Comparison of ENCODE assay signal across 35 mouse cellular contexts in the genomic region with DNA sequence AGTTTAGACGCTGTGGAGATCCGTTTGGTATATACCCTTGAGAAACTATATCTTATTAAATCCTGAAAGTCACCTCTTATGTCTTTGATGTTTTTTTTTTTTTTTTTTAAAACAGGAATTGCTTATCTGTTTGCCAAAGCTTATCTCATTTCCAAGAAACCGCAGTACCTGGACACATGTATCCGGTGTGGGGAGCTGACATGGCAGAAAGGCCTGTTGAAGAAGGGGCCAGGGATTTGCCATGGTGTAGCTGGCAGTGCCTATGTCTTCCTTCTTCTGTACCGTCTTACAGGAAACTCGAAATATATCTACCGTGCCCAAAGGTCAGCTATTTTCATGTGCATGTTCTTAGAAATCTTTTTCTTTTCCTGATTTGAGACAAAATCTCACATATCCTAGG. TPM values are rescaled to one million over a fixed set of nuclear protein-coding genes. Genes with fewer than 3 reads are reported as not detected.
DNase-seq lines count a peak whose midpoint lies in the region; ATAC-seq and TF ChIP-seq lines count a peak whose summit lies in the region.
"Had no signal": no experiment of that assay in that cellular context is flagged by ENCODE, and none has a peak within 500 bp of the region (broad histone marks: within the 10 kb centered on the region; RNA-seq: fewer than 3 reads in every experiment).

No protein-coding gene starts in this region.

- WGBS in liver, postnatal 0 days (ENCODE audit: insufficient replicate concordance): 58% methylated on average over 7 of the region's 7 CpGs
- WGBS in liver, embryonic 14.5 days (ENCODE audit: insufficient replicate concordance): 49% methylated on average over 7 of the region's 7 CpGs

- H3K36me3 ChIP-seq in liver, postnatal 0 days (replicated peaks; ENCODE audit: insufficient read depth, low read length): no peaks in the 10 kb centered on the region
- peaks cover 0 to 32% of the 10 kb centered on the region in 2 experiments; a peak in 2 of 4 replicates for H3K36me3 ChIP-seq in MEL (ENCODE audit: control insufficient read depth in 1 of 2, insufficient read depth in 2 of 2, low read length in 2 of 2)
- H3K36me3 ChIP-seq in liver, embryonic 14.5 days (replicated peaks; ENCODE audit: control insufficient read depth, insufficient read depth, low read depth): no peaks in the 10 kb centered on the region
- H3K36me3 ChIP-seq: embryonic facial prominence, embryonic 10.5 days; embryonic facial prominence, embryonic 13.5 days; heart, embryonic 10.5 days; hindbrain, embryonic 10.5 days had no signal

- DNase-seq in liver: peak; percentile 55
- no peak for DNase-seq in liver, postnatal 0 days
- DNase-seq in MEL (ENCODE audit: low read depth, low spot score): peak; percentile 34
- no peak for DNase-seq in liver, embryonic 14.5 days (ENCODE audit: low read depth in 3 of 3, low spot score in 3 of 3)
- DNase-seq in gastrocnemius, postnatal 10 days: no peak
- no peak for DNase-seq in cerebellum, adult 9-11 months
- DNase-seq: adrenal gland, adult 2 months; adrenal gland, postnatal 14 days; cerebellum, adult 11 months; cerebellum, adult 2 months; cerebellum, postnatal 10 days; cerebellum, postnatal 36 days; embryo, embryonic 11 days; forebrain, postnatal 0 days; gastrocnemius, postnatal 36 days; heart, adult 2 months had no signal

- no peak overlapping the region for H3K4me2 ChIP-seq in liver, postnatal 0 days (ENCODE audit: low read depth, low read length)
- peak overlapping the region; percentile 64 for H3K4me2 ChIP-seq in liver, embryonic 14.5 days (ENCODE audit: low read depth)
- H3K4me2 ChIP-seq: embryonic facial prominence, embryonic 13.5 days; hindbrain, embryonic 14.5 days had no signal

- no peak for ATAC-seq in liver, postnatal 0 days
- ATAC-seq in liver, embryonic 14.5 days (ENCODE audit: insufficient read depth): no peak
- ATAC-seq: forebrain, embryonic 14.5 days; forebrain, postnatal 0 days; hindbrain, postnatal 0 days; inflammation-experienced regulatory T-cells, adult 6 months; intestine, embryonic 16.5 days had no signal

- no peak overlapping the region for H3K27ac ChIP-seq in liver, postnatal 0 days (ENCODE audit: low read depth)
- no peak overlapping the region for H3K27ac ChIP-seq in MEL (ENCODE audit: control insufficient read depth, low read depth, low read length)
- H3K27ac ChIP-seq in liver, embryonic 14.5 days: peak overlapping the region; percentile 81; the same call in 1 of the 2 replicates
- H3K27ac ChIP-seq: embryonic facial prominence, embryonic 10.5 days; embryonic facial prominence, embryonic 13.5 days; heart, adult 2 months; heart, embryonic 10.5 days; hindbrain, embryonic 10.5 days; hindbrain, embryonic 14.5 days; hindbrain, postnatal 0 days had no signal

- TF ChIP-seq RAD21 in MEL (IDR thresholded peaks at IDR 0.05; ENCODE audit: low read depth, low read length): no peak

- TF ChIP-seq EP300 in liver, postnatal 0 days (IDR thresholded peaks at IDR 0.05; ENCODE audit: low read depth): no peak
- peak; percentile 39 to 73; a peak in 3 of 4 replicates for TF ChIP-seq EP300 in MEL (IDR thresholded peaks at IDR 0.05; ENCODE audit: low read depth in 1 of 2, low read length in 2 of 2)
- TF ChIP-seq EP300 in liver, embryonic 14.5 days (IDR thresholded peaks at IDR 0.05; ENCODE audit: low read depth): peak; percentile 18; the same call in 1 of the 2 replicates

- no peak for TF ChIP-seq CTCF in liver, postnatal 0 days (IDR thresholded peaks at IDR 0.05; ENCODE audit: low read depth)
- TF ChIP-seq CTCF in MEL (IDR thresholded peaks at IDR 0.05 in 2 of 3, conservative IDR thresholded peaks at IDR 0.05 in 1 of 3; ENCODE audit: control insufficient read depth in 1 of 3, insufficient read depth in 1 of 3, low read depth in 2 of 3, low read length in 3 of 3, poor library complexity in 1 of 3, severe bottlenecking in 1 of 3): no peak
- TF ChIP-seq CTCF in liver, embryonic 14.5 days (IDR thresholded peaks at IDR 0.05; ENCODE audit: low read depth): no peak

- H3K79me2 ChIP-seq in MEL (ENCODE audit: control insufficient read depth, insufficient read depth, low read length, poor library complexity): no peaks in the 10 kb centered on the region

- H3K27me3 ChIP-seq in liver, postnatal 0 days (ENCODE audit: insufficient read depth, low read length): no peaks in the 10 kb centered on the region
- no peaks in the 10 kb centered on the region for H3K27me3 ChIP-seq in MEL (ENCODE audit: control insufficient read depth in 1 of 2, insufficient read depth in 2 of 2, low read length in 2 of 2)
- H3K27me3 ChIP-seq in liver, embryonic 14.5 days (ENCODE audit: control insufficient read depth, insufficient read depth, low read length): no peaks in the 10 kb centered on the region
- H3K27me3 ChIP-seq: embryonic facial prominence, embryonic 13.5 days had no signal

- no peak for TF ChIP-seq POLR2A in MEL (IDR thresholded peaks at IDR 0.05; ENCODE audit: control insufficient read depth in 1 of 2, insufficient read depth in 1 of 2, low read depth in 1 of 2, low read length in 2 of 2, poor library complexity in 1 of 2)

- no peak overlapping the region for H3K4me3 ChIP-seq in liver, postnatal 0 days (ENCODE audit: low read depth, low read length)
- no peak overlapping the region for H3K4me3 ChIP-seq in MEL (ENCODE audit: control insufficient read depth in 1 of 2, insufficient read depth in 1 of 2, low read depth in 2 of 2, low read length in 2 of 2)
- H3K4me3 ChIP-seq in liver, embryonic 14.5 days (ENCODE audit: insufficient read depth in 1 of 2, low read depth in 2 of 2, low read length in 2 of 2): no peak overlapping the region
- H3K4me3 ChIP-seq: embryonic facial prominence, embryonic 10.5 days; embryonic facial prominence, embryonic 13.5 days; heart, adult 2 months; heart, embryonic 10.5 days; hindbrain, embryonic 10.5 days had no signal

- no peaks in the 10 kb centered on the region for H3K9me3 ChIP-seq in liver, postnatal 0 days (ENCODE audit: low read length)
- H3K9me3 ChIP-seq in MEL (replicated peaks; ENCODE audit: insufficient read depth, low read length): no peaks in the 10 kb centered on the region
- no peaks in the 10 kb centered on the region for H3K9me3 ChIP-seq in liver, embryonic 14.5 days (ENCODE audit: control insufficient read depth, low read length)
- H3K9me3 ChIP-seq: embryonic facial prominence, embryonic 10.5 days; embryonic facial prominence, embryonic 13.5 days; heart, embryonic 10.5 days; hindbrain, embryonic 10.5 days had no signal

- no peaks in the 10 kb centered on the region for H3K4me1 ChIP-seq in liver, postnatal 0 days (ENCODE audit: insufficient read depth)
- peaks cover 12 to 21% of the 10 kb centered on the region in 2 experiments for H3K4me1 ChIP-seq in MEL (ENCODE audit: control insufficient read depth in 1 of 2, insufficient read depth in 2 of 2, low read length in 2 of 2)
- peaks cover 18 to 20% of the 10 kb centered on the region in 2 experiments for H3K4me1 ChIP-seq in liver, embryonic 14.5 days (replicated peaks; ENCODE audit: control insufficient read depth in 2 of 2, insufficient read depth in 2 of 2, low read length in 1 of 2)
- H3K4me1 ChIP-seq: embryonic facial prominence, embryonic 10.5 days; embryonic facial prominence, embryonic 13.5 days; heart, embryonic 10.5 days; hindbrain, embryonic 10.5 days had no signal

- no peak overlapping the region for H3K9ac ChIP-seq in liver, postnatal 0 days (replicated peaks)
- H3K9ac ChIP-seq in MEL (ENCODE audit: control insufficient read depth, low read depth, low read length, poor library complexity, severe bottlenecking): no peak overlapping the region
- H3K9ac ChIP-seq in liver, embryonic 14.5 days (replicated peaks): no peak overlapping the region
- H3K9ac ChIP-seq: embryonic facial prominence, embryonic 13.5 days; forebrain, postnatal 0 days; hindbrain, embryonic 14.5 days had no signal

TF ChIP-seq in MEL, 35 proteins besides CTCF, POLR2A, EP300 and RAD21 (continues in another document):
- TF ChIP-seq RCOR1 (IDR thresholded peaks at IDR 0.05; ENCODE audit: low read depth, low read length): peak; percentile 68
- TF ChIP-seq BHLHE40 (IDR thresholded peaks at IDR 0.05; ENCODE audit: borderline replicate concordance, low read depth, low read length): no peak
- TF ChIP-seq ELF1 (IDR thresholded peaks at IDR 0.05; ENCODE audit: low read depth, low read length): no peak
- no peak for TF ChIP-seq JUND (IDR thresholded peaks at IDR 0.05; ENCODE audit: low read depth, low read length)

RNA-seq across cellular contexts. Expression of a gene that starts 1.1 kb away (rescaled TPM):
- 1.4 and 1.9 TPM in 2 replicates for polyA plus RNA-seq in liver, postnatal 0 days (2015; fragmentation: Nextera tagmentation; extraction: Ambion mirVana)
- total RNA-seq in MEL (2012; rRNA removed): not detected in 2 replicates
- polyA plus RNA-seq in MEL (2012; ENCODE audit: insufficient read depth in 1 of 2, insufficient read length in 2 of 2, low read depth in 1 of 2, low replicate concordance in 2 of 2, missing spikeins in 1 of 2): not detected
- polyA plus RNA-seq in liver, embryonic 14.5 days (2012; rRNA removed): 0.41 and 1.5 TPM in 2 replicates
- polyA plus RNA-seq in liver, embryonic 14.5 days (2014; fragmentation: Nextera tagmentation; extraction: Ambion mirVana): 4.4 and 5.3 TPM in 2 replicates
- total RNA-seq in gastrocnemius, postnatal 10 days (2021): not detected
- total RNA-seq: adrenal gland, adult 2 months; adrenal gland, postnatal 14 days; adrenal gland, postnatal 4 days; ES-E14; forebrain, postnatal 0 days; gastrocnemius, adult 8-10 months; gastrocnemius, postnatal 36 days; granulocyte monocyte progenitor cell, adult 5-6 weeks; heart, adult 2 months; heart, postnatal 25 days; hindbrain, postnatal 0 days had no signal
- polyA plus RNA-seq: adrenal gland, adult 2 months; cerebellum, adult 2 months; cortical plate, adult 2 months; embryonic facial prominence, embryonic 10.5 days; embryonic facial prominence, embryonic 13.5 days; forebrain, embryonic 11.5 days; forebrain, embryonic 14.5 days; forebrain, postnatal 0 days; frontal cortex, adult 2 months; heart, adult 2 months; heart, embryonic 10.5 days; heart, postnatal 0 days; hindbrain, embryonic 10.5 days; hindbrain, embryonic 14.5 days; hindbrain, postnatal 0 days; intestine, embryonic 16.5 days had no signal

RNA-seq across cellular contexts. Expression of a gene that starts 14.7 kb away (rescaled TPM):
- 4.8 and 5.9 TPM in 2 replicates for polyA plus RNA-seq in liver, postnatal 0 days (2015; fragmentation: Nextera tagmentation; extraction: Ambion mirVana)
- 10.7 and 11.1 TPM in 2 replicates for total RNA-seq in MEL (2012; rRNA removed)
- polyA plus RNA-seq in MEL (2012; ENCODE audit: insufficient read depth in 1 of 2, insufficient read length in 2 of 2, low read depth in 1 of 2, low replicate concordance in 2 of 2, missing spikeins in 1 of 2): 10 to 100 TPM in 1 of 2 experiments, not detected in 1; 36.6 TPM
- polyA plus RNA-seq in liver, embryonic 14.5 days (2012; rRNA removed): 16.9 and 18.2 TPM in 2 replicates
- 21.6 and 23.5 TPM in 2 replicates for polyA plus RNA-seq in liver, embryonic 14.5 days (2014; fragmentation: Nextera tagmentation; extraction: Ambion mirVana)
- 1 to 10 TPM; 3.1 to 3.4 TPM for total RNA-seq in gastrocnemius, postnatal 10 days (2021)

RNA-seq across cellular contexts. Expression of a gene that starts 25.7 kb away (rescaled TPM):
- 0.44 and 0.74 TPM in 2 replicates for polyA plus RNA-seq in liver, postnatal 0 days (2015; fragmentation: Nextera tagmentation; extraction: Ambion mirVana)
- total RNA-seq in MEL (2012; rRNA removed): 0.85 and 1.1 TPM in 2 replicates
- 1 to 10 TPM in 1 of 2 experiments, not detected in 1; 3.5 TPM for polyA plus RNA-seq in MEL (2012; ENCODE audit: insufficient read depth in 1 of 2, insufficient read length in 2 of 2, low read depth in 1 of 2, low replicate concordance in 2 of 2, missing spikeins in 1 of 2)
- polyA plus RNA-seq in liver, embryonic 14.5 days (2012; rRNA removed): 2.2 and 3.1 TPM in 2 replicates
- polyA plus RNA-seq in liver, embryonic 14.5 days (2014; fragmentation: Nextera tagmentation; extraction: Ambion mirVana): 1.8 TPM in 2 replicates
- total RNA-seq in gastrocnemius, postnatal 10 days (2021): not detected
- total RNA-seq: adrenal gland, adult 2 months; adrenal gland, postnatal 14 days; ES-E14; gastrocnemius, postnatal 36 days; heart, postnatal 25 days; hindbrain, postnatal 0 days had no signal
- polyA plus RNA-seq: embryonic facial prominence, embryonic 10.5 days; embryonic facial prominence, embryonic 13.5 days; forebrain, embryonic 11.5 days; forebrain, embryonic 14.5 days; forebrain, postnatal 0 days; heart, embryonic 10.5 days; heart, embryonic 14.5 days; heart, postnatal 0 days; hindbrain, embryonic 10.5 days; hindbrain, embryonic 14.5 days; hindbrain, postnatal 0 days; inflammation-experienced regulatory T-cells, adult 6 months; intestine, embryonic 16.5 days had no signal

RNA-seq across cellular contexts. Expression of a gene that starts 58.1 kb away (rescaled TPM):
- polyA plus RNA-seq in liver, postnatal 0 days (2015; fragmentation: Nextera tagmentation; extraction: Ambion mirVana): 0.09 and 0.13 TPM in 2 replicates
- total RNA-seq in MEL (2012; rRNA removed): not detected in 2 replicates
- under 1 TPM in 1 of 2 experiments, not detected in 1; 0.03 TPM for polyA plus RNA-seq in MEL (2012; ENCODE audit: insufficient read depth in 1 of 2, insufficient read length in 2 of 2, low read depth in 1 of 2, low replicate concordance in 2 of 2, missing spikeins in 1 of 2)
- polyA plus RNA-seq in liver, embryonic 14.5 days (2012; rRNA removed): 0.02 and 0.08 TPM in 2 replicates
- polyA plus RNA-seq in liver, embryonic 14.5 days (2014; fragmentation: Nextera tagmentation; extraction: Ambion mirVana): 0.13 and 0.20 TPM in 2 replicates
- under 1 TPM; 0.11 to 0.26 TPM for total RNA-seq in gastrocnemius, postnatal 10 days (2021)
- total RNA-seq: granulocyte monocyte progenitor cell, adult 5-6 weeks had no signal

Comparison
In these comparisons a context has a peak if more than half of its experiments do, and no peak if none do; other contexts are left out.
1. DNase-seq: peak in liver (single experiment) and MEL (single experiment); none in liver, postnatal 0 days (single experiment), liver, embryonic 14.5 days (0 of 3), gastrocnemius, postnatal 10 days (single experiment) and cerebellum, adult 9-11 months (single experiment).